17 mouse cellular contexts compared by ENCODE assay signal in the genomic region with DNA sequence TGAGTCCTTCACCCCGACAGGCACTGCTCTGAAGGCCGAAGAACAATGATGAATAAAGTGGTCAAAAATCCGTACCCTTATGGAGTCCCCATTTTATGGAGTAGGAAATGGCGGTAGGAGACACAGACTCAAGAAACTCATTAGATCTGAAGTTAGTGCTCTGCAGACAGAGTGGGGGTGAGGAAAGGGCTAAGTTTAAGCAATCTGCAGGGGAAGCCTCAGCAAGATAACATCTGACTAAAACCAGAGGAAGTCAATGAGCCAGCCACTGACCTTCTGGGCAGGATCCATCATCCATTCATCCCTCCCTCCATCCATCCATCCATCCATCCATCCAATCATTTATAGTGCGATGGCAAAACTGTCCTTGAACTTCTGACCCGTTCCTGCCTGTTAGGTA.
"Had no signal": no experiment of that assay in that cellular context is flagged by ENCODE, and none has a peak within 500 bp of the region (broad histone marks: within the 10 kb centered on the region; RNA-seq: fewer than 3 reads in every experiment).

No protein-coding gene starts in this region.

- ATAC-seq: liver, postnatal 0 days; midbrain, embryonic 16.5 days had no signal

- H3K27ac ChIP-seq: midbrain, embryonic 10.5 days; midbrain, embryonic 12.5 days; neural tube, embryonic 12.5 days had no signal

- DNase-seq: liver, postnatal 0 days; lung, embryonic 14.5 days; lung, postnatal 10 days; lung, postnatal 4 days; midbrain, embryonic 14.5 days; retina, postnatal 1 day; right cerebral cortex, adult 18-20 months; right cerebral cortex, postnatal 25 days; right cerebral cortex, postnatal 4 days; spleen, adult 18-20 months; thymus, adult 18-20 months; thymus, postnatal 14 days; thymus, postnatal 36 days had no signal

- H3K4me3 ChIP-seq: midbrain, embryonic 10.5 days; midbrain, embryonic 12.5 days; neural tube, embryonic 12.5 days had no signal
